Mouse (Mus musculus) layer of hippocampus, adult 11-12 months (tissue): Measurements from ENCODE around the gene Cacna1e.

Experiments used
- DNase-seq: peaks from one replicate; pipeline ENCODE4 v3.0.0; 2022; ENCODE audit warnings: low spot score

The Cacna1e gene

DNA sequence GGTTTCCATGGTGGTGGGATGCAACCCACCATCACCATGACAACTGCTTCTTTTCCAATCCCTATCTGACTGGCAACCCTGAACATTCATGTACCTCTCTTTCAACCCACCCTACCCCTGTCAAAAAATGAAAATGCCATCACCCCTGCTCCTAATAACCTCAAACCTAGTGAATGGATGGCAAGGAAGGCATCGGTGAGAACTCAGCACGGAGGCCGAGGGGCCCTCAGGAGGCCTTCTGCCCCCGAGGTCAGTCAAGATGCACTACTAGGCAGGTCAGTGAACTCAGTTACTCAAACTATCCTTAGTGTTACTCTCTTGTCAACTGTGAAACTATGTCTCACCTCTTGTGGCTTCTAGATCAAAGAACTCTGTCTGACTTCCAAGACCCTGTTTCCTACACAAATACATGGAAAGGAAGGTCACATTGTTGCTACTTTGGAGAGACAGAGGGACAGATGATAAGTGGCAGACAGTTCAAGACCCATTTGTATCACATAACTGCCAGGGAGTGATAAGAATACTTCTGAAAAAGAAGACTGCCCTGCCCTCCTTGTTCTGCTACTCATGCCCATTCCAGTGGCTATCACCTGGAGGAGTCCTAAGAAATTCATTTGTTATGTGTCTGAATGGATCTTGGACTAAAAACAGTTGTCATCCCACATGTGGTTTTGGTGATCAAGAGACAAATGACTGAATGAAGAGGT is 176.6 kb downstream of the Cacna1e start:
- DNase-seq = no peak

DNA sequence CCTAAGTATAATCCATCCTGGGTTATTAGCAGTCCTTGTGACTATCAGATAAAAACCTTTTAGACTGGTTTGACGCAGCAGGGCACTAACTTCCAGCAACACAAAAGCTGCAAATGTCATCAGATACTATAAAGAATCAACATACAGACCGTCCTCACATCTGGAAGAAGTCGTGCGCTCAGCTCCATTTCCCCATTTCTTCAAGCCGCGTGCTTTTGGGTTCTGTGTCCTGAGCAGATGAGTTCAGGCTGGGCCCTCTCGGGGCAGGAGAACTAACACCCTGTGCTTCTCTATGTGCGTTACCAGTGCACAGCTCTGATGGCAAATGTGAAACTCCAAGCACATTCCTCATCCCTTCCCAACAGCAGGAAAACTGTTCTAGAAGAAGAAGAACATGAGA is 177.3 kb downstream of the Cacna1e start:
- DNase-seq = no peak

DNA sequence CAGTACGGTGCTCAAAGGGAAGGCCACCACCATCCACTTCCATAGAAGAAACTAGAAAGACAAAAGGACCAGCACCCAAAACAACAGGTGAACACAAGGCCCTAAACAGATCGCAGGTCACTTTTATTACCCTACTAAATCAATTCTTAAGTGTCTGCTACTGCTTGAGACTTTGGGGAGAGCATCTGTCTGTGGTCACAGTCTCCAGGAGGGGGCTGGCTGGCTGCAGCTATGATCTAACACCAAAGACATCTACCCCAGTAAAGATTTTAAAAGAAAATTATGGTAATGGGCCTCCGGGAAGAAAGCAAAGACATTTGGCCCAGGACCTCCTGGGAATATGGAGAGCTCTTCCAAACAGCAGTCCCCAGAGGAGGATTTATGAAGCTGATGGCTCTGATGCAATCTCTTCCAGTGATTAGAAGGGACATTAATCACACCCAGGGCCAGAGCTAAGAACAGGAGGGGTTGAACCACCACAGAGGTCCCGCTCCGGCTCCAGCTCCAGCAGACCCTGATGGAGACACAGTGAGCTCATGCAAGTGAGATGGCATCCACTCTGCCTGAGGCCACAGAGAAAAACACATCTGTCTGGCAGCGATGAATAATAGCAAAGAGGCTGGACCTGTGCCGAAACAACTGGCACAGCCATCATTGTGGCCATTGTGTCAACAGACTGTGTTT is 178.3 kb downstream of the Cacna1e start:
- DNase-seq = no peak

DNA sequence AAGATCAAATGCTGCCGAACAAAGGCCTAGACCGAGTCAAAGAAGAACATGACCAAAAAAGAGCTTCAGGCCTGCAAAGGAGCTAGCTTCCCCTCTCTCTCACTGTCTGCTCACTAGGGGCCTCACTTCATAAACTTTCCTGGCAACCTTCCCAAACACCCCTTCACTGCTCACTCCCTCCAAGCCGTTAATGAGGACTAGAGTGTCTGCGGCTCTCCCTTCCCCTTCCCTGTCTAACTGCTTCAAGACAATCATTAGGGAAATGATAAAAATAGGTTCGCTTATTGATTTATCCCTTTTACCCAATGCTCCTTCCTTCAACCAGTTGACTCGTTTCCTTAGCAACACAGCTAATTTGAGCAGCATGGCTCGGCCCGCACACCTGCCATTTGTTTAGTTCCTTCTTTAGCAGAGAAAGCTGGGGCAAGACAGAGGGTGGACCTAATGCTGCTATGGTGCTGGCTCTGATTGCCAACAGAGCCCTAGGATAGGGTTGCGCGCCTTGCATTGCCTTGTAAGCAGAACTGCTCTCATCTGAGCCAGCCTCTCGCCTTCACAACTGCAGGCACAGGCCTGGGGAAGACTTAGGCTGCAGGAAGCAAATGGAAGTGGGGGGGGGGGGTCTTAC is 179.6 kb downstream of the Cacna1e start:
- DNase-seq = peak; percentile 53

DNA sequence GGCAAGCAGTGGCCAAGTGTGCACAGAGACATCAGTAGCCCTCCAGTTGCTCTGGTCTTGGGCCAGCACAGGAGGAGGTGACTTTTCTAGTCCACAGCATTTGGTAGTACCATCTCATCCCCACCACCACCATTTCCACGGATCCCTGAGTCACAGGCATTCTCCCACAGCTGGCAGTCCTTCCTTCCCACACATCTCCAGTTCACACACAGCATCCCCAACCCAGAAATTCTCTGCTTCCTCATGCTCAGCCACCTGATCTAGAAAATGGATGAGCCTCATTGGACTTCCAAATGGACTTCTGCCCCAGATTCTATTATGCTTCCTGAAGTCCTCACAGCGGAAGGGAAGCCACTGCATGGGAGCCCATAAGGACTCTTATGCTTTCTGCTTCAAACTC is 181.7 kb downstream of the Cacna1e start:
- DNase-seq = no peak

DNA sequence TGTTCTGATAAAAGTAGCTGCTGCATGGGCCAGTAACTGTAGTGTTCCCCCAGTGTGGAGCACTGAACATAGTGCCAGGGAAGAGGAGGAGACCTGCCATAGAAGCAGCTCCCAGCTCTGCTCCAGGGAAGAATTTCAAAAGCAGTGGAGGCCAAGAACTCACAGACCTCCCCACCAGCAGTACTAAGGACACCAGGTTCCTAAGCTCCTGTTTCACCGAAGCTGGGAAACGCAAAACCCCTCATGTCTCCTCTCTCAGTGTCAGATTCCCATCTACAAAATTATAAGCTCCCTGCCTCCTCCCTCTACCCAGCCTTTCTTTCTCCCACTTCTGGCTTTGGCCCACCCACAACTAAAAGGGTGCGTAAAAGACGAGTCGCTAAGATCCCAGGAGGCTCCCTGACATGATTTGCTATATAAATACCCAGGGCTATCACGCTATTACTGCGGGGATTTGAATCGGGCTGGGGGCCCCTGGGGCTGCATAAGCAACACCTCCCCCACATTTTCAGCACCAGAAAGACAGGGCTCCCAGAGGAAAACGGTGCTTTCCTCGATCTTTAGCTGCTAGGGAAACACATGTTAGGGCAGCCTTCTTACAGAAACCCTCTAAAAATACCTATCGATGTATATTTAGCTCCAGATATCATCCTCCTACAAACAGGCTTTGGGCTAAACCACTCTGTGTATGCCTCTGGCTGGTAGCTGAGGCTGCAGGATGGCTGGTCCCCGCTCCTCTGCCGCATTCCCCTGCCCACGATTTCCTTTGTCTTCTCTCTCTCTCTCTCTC is 195.2 kb downstream of the Cacna1e start:
- no peak for DNase-seq

DNA sequence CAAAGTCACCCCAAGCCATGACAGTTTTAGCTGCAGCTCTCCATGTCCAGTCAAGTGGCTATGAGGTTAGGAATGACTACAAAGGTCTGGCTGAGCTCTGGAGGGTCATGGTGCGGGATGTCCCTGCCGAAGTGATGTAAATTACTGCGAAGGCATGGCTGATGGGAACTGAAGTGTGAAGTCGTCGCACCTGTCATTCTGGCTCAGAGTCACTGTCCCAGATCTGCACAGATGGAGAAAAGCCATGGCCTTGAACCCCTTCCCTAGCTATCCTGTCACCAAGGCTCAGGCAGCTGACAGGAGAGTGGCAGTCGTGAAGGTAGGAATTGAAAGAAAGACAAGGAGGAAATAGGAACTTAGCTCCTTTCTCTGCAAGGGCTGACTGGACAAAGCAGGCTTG is 197.4 kb downstream of the Cacna1e start:
- DNase-seq = no peak

DNA sequence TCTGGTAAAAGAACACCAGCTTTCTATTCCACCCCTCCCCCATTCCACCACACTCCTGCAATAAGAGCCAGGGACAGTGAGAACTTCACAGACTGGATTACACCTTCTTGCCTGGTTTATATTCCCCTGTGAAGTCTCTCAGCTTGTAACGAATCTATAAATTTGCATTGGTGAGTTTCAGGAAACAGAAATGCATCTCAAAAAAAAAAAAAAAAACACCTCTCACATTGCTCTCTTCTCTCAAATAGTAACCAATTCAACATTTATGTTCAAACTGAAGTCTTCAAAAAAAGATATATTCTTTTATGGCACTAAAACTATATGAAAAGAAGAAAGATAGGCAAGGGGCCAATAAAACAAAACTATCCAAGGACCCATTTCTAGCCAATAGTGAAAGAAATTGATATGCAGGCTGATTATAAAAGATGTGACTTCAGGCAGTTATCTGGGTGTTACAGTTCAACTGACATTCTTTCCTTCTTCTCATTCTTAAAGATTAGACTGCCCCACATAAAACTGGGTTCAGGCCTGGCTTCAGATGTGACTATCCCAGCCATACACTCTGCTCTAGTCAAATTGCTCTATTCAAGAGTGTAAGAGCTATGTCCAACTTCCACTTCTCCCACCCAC is 200.7 kb downstream of the Cacna1e start:
- DNase-seq = no peak

DNA sequence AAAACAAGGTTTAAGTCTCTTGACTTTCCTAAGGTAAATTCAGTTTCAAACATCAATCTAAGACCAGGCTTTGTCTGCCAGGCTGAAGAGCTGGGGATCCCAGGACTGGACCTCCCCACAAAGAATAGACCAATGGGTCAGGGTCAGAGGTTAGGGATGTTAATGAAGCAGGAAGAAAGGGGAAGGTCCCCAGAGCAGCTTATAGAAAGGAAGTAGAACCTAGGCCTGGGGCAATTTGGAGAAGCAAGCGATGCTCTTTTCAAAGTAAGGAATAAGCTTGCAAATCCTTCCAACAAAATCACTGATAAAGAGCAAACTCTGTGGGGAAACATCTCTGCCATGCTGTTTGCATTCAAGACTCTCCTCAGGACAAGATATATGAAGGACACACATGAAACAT is 205.3 kb downstream of the Cacna1e start:
- DNase-seq = no peak

DNA sequence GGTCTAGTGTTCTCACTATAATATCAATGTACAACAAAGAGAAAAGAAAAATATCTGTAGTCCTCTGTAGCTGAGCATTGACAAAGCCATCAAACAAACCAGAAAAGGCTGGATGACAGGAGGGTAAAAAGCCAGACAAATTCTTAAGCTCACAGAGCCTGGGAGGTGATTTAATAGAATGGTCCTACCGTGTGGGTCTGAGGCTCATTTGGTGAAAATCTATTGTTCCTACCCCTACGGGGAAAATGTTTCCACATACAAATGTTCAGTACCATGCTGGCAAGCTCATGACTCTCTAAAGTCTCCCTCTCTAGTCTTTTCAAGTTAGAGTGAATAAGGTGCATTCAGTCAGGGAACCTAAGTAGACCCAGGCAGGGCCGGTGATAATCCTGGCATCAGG is 206.2 kb downstream of the Cacna1e start:
- no peak for DNase-seq

DNA sequence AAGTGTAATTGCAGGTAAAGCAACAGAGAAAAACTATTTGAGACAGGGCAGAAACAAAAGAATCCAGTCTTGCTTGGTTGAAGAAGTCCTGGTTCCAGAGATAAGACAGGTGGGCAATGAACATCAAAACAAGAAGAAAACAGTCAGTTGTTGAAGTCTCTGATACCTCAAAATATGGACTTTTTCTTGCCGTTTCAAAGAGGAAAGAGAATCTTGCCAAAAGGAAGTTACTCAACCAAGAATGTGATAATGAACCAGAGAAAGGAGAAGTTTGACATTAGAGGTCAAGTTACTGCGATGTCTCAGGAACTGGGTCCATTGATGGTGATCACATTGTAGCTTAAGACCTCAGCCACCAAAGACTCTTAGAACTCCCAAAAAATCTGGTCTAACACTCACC is 206.6 kb downstream of the Cacna1e start:
- DNase-seq = no peak

DNA sequence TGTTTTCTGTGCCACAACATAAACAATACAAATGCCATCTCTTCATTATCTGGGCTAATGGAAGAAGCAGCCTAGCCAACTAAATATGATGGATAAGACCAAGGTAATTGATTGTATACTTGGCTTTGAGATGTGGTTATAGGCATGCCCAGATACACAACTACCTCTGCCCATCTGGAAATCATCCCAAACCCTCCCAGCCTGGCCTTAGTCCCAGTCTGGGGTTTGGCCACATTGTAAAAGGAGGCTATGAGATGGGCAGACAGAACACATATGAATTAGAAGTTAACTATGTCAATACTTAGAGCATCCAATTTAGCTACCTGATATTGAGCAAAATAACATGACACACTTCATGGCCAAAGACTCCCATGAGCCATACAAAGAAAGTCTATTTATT is 220.6 kb downstream of the Cacna1e start:
- no peak for DNase-seq

DNA sequence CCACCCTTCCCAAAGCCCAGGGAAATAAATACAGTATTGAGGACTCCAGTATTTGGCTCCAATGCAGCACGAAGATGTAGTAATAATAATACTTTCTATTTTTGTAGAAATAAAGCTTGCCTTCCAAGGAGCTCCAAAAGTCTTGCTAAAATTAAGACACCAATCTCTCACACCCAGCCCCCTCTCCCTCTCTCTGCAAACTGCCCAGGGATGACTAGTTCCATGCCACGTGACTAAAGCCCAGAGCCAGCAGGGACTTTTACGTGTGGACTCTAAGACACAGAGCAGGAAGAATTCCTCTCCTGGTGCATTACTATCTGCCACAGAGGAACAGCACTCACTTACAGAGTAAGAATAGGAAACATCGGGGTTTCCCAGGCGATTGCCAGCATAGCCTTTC is 222.3 kb downstream of the Cacna1e start:
- no peak for DNase-seq

DNA sequence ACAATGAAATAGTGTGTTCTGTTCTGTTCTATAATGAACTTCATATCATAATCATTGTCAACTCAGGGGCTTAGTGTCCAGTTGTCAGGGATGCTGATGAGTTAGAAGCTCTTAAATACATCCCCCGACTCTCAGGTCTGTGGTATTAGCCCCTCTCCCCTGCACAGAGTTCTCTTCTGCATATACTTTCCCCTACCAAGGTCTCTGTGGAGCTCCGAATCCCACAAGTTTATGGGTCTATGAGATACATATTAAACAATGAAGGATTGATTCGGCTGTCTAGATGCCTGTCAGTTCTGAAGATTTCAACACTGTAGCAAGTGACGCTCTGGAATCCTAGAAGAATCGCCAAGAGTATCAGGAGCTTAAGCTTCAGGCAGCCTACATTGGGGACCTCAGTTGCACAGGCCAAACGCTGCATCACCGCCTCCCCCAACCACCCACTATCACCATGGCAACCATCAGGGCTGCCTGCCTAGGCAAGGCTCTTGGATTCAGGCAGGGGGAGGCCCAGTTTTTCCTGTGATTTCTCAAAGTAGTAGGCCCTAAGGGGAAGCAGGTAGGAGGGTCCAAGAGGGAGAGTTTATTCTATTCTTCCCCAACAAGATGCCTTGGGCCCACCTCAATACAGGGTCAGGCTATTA is 223.0 kb downstream of the Cacna1e start:
- DNase-seq = peak; percentile 79

DNA sequence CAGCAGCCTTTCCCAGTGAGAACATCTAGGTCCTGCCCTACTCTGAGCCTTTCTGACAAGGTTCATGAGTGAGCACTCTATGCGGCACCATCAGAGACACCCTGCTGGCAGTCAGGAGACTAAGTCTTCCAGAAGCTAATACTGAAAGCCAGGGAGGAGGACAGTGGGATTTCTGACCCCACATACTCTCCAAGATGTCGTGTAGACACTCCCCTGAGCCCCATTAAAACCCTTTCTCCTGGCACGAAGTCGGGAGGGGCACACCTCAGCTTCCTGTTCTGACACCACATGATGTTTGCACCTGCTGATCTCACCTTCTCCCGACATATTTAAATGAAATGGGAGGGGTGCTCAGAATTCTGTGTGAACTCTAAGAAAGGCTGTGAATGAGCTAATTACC is 226.9 kb downstream of the Cacna1e start:
- no peak for DNase-seq

DNA sequence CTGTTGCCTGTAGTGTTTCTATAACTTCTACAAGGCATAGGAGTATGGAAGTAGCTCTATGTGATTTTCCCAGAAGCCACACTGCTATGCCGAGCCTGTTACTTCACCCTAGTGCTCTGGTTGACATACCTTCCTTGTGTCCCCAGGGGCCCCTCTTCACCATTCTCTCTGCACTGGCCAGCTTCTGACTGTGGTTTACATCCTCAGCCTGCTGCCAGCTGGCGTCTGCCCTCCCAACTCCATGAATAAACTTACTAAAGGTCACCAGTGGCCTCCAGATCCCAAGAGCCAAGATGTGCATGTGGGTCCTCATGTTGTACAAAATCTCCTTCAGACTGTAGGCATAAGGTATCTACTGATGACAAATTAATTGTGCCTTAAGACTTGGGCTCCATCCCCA is 230.3 kb downstream of the Cacna1e start:
- DNase-seq = no peak

DNA sequence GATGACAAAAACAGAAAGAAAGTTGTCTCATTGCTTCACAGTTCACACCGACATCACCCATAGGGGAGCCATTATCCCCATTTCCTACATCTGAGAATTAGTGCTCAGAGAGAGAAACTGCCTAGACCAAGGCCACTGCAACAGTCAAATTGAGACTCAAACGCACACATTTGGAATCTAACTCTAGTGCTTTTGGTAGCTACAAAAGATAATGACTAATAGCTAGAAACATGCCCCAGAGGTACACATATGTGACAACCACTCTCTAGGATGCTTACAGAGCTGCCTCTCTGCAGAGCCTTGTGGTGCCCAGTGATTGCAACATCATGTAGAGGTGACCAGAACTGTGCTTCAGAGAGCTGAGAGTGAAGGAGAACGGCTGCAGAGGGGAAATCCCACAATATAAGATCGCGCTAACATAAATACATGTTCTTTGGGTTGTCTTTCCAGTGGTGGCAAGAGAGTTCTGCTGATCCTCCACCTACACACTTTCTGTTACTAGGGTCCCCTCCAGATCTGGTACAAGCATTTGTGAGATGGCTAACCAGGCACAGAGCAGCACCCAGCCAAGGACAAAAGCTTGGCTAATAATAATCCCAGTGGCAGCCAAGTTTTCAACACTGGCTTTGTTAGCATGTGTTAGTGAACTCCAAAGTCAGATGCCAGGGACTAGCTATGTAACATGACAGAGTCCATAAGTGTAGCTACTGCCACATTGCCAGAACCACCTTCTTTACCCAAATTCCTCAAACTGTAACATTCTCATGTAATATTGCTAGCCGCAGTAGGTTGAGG is 237.9 kb downstream of the Cacna1e start:
- DNase-seq = no peak

DNA sequence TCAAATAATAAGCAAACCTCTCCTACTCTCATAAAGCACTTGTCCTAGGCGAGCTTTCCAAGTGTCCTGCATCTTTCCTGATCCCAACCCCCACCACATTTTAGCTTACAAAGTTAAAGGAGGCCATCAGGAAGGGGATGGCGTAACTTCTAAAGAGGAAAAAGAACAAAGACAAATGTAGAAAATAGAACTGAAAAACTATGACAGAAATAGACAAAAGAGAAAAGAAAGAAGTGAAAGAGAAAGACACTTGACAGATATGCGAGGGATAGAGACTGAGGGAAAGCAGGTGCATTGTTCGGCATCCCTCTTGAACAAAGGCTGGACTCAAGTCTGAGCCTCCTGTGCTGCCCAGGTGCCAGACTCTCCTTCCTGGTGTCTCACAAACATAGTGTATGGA is 246.5 kb downstream of the Cacna1e start:
- no peak for DNase-seq

DNA sequence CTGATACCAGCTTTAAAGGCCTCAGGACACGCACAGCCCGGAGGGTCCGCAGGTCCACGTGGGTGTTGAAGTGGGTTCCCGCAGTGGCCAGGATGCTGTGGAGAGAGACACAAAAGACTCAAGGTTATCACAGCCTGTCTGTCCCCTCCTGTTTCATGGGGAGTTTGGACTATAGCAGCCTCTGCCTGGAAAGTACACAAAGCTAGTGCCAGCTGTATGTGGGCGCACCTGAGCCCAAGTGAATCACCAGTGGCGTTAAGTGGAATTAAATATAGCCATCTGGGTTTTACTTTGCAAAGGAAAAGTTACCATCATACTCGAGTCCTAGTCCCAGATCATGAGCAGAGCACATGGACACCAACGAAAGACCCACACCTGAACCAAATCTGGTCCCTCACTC is 248.5 kb downstream of the Cacna1e start:
- DNase-seq = no peak

DNA sequence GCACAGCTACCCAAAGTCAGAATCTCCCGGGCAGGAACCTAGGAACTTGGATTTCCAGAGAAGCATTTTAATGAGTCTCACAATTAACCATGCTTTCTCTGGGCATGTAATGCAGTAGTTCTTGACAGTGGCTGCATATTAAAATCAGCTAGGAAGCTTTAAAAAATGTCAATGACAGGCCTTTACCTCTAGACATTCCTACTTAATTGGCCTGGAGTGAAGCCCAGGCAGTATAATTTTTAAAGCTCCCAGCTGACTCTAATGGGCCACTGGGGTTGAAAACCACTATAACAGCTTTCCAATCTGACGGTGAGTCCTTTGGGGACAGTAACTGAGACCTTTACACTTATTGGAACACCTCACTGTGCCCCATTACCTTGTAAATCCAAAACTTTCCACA is 251.4 kb downstream of the Cacna1e start:
- DNase-seq = no peak
